Mouse (Mus musculus) cerebellum, adult 2 months (tissue): ENCODE data around the gene Tmem217.

Source experiments
- CTCF ChIP-seq: fragments of 200-500 bp; IDR thresholded peaks from 2 replicates; pipeline ENCODE4 v1.5.1; 2011; ENCODE audit warnings: low read depth, mild to moderate bottlenecking, control low read depth, low read length, moderate library complexity, borderline replicate concordance; ENCODE audit not compliant: insufficient read depth
- POLR2A ChIP-seq: fragments of 200-500 bp; IDR thresholded peaks from 2 replicates; pipeline ENCODE4 v1.6.1; 2011; ENCODE audit warnings: low read length, control low read depth, borderline replicate concordance; ENCODE audit not compliant: insufficient read depth

GRCm38 (mm10) chr17:29531278-29531677 is 20.9 kb downstream of the Tmem217 start:
- no peak for TF ChIP-seq CTCF
- no peak for TF ChIP-seq POLR2A
